Mouse (Mus musculus) adrenal gland, postnatal 25 days (tissue): Measurements from ENCODE around the gene Utp6. TPM values are rescaled to one million over a fixed set of nuclear protein-coding genes. Genes with fewer than 3 reads are reported as not detected.
A peak's percentile ranks its signal among the peaks of the same experiment; 100 is the strongest.
"Not testable (repeated sequence)": the region's sequence is repeated elsewhere in the genome, so short reads cannot be mapped to it uniquely, and the experiment has no call there.

Source experiments
- DNase-seq: peaks from one replicate; pipeline ENCODE4 v3.0.0; 2021; ENCODE audit warnings: mixed read lengths
- long read RNA-seq: library from polyadenylated mRNA; stranded (forward); transcript quantifications from one replicate; pipeline ENCODE4 v2.0.0, GENCODE M21; 2021
- total RNA-seq: library from RNA; stranded (reverse); gene quantifications from 2 replicates; pipeline ENCODE4 v1.2.3, GENCODE M21; 2021

Utp6 gene
- total RNA-seq = 39.3 and 45.0 TPM in 2 replicates
- long read RNA-seq, transcript Utp6-201 (19 exons, 3,877 nt) = major isoform, 40 of 45 reads
- long read RNA-seq, partial matches to known transcripts = 3 of 45 reads
- long read RNA-seq, other reads (novel, unspliced or antisense) = 2 of 45 reads

- DNase-seq = peak; percentile 98
Observed at GRCm38 (mm10) chr11:79962125-79962876, at the start of gene Utp6. Utp6 (minus strand) TSS chr11:79962390.

- DNase-seq = no peak
Observed at GRCm38 (mm10) chr11:79994271-79994988, 32.2 kb upstream of the Utp6 start.

GRCm38 (mm10) chr11:79993356-79994270, 31.4 kb upstream of the Utp6 start:
- no peak for DNase-seq

- DNase-seq = peak; percentile 96
Observed at GRCm38 (mm10) chr11:79992592-79993355, 30.6 kb upstream of the Utp6 start, which contains the start of gene Suz12. Suz12 (plus strand) TSS chr11:79993106.

DNA sequence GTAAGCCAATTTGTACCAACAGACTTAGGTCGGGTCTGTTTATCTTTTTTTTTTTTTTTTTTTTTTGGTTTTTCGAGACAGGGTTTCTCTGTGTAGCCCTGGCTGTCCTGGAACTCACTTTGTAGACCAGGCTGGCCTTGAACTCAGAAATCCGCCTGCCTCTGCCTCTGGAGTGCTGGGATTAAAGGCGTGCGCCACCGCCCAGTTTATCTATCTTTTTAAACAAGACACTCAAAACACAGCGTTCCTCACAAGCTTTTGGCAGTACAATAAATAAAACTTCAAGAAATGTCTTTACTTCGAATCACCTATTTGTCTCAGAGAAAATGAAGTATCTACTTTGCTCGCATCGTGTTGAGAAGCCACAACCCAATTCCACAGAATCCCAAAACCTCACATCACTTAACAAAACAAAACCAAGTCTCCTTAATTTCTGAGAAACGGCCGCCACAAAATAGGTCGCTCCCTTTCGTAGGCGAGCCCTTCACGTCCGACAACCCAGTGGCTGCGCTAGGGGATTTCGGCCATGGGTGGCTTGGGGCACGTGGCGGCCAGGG, 29.9 kb upstream of the Utp6 start:
- DNase-seq = no peak

DNA sequence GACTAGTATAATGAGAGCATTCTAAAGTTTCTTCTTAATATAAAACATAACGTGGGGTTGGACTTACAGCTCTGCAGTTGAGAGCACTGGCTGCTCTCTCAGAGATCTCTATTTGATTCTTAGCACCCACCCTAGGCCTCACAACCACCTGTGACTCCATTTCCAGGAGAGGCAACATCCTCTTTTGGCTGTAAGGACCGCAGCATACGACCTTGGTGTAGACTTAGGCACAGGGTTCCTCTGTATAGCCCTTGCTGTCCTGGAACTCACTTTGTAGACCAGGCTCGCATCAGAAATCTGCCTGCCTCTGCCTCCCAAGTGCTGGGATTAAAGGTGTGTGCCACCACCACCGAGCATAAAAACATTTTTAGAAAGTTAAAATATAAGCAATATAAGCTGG, 29.4 kb upstream of the Utp6 start:
- no peak for DNase-seq

- DNase-seq = no peak
Observed at GRCm38 (mm10) chr11:79990120-79990519, 27.9 kb upstream of the Utp6 start.

- no peak for DNase-seq
Observed at GRCm38 (mm10) chr11:79987896-79988295, 25.7 kb upstream of the Utp6 start.

DNA sequence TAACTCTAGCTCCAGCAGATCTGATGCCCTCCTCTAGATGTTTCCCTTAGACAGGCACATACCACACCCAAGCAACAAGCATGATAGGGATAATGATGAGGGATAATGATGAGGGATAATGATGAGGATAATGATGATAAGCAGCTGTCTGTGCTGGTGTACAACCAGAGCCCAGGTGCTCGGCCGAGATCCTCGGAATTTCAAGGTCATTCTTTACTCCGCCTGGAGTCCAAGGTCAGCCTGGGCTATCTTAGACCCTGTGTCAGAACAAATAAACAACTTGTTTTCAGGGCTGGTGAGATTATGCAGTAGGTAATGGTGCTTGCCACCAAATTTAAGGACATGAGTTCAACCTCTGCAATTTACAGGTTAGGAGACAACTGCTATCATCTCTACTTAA, 24.7 kb upstream of the Utp6 start:
- DNase-seq = no peak

GRCm38 (mm10) chr11:79977747-79978146, 15.6 kb upstream of the Utp6 start:
- not testable (repeated sequence) for DNase-seq

GRCm38 (mm10) chr11:79977061-79977460, 14.9 kb upstream of the Utp6 start:
- DNase-seq = not testable (repeated sequence)

GRCm38 (mm10) chr11:79976645-79977044, 14.5 kb upstream of the Utp6 start:
- DNase-seq = not testable (repeated sequence)

- DNase-seq = no peak
Observed at GRCm38 (mm10) chr11:79976222-79976621, 14.0 kb upstream of the Utp6 start.

GRCm38 (mm10) chr11:79975377-79975776, 13.2 kb upstream of the Utp6 start:
- DNase-seq = no peak

DNA sequence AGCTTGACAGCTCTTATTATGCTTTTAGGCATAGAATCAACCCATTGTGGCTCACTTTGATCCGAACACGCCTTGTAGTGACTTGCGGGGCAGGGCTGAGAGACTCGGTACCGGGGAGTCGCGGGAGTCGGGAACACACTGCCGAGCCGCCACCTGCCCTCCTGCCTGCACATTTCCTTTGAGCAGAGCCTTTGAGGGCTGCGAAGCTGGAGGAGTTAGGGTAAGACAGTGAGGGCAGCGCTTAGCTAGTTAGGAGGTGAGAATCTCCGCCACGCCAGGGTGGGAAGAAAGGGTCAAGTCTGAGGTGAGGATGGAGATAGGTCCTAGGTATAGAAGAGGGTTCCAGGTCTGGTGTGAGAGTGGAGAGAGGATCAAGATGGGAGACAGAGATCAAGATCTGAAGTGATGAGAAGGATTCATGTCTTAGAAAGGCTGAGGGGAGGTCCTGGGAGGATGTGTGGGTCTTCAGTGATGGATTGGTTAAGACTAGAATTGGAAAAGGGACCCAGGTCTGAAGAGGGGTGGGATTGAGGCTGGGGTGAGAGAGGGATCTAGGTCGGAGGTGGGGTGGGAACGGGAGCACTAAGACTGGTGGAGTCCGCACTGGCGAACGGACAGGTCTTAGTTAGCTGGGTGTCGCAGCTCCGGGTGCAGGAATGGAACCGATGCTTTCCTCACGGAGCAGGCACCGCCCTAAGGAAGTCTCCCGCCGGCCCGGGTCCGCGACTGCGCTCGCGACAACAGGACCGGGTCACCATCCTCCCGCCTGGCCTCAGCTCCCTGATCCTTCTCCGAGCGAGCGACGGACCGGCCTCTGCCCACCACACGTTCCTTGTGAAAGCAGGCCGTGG, 11.7 kb upstream of the Utp6 start:
- DNase-seq = peak; percentile 34

DNA sequence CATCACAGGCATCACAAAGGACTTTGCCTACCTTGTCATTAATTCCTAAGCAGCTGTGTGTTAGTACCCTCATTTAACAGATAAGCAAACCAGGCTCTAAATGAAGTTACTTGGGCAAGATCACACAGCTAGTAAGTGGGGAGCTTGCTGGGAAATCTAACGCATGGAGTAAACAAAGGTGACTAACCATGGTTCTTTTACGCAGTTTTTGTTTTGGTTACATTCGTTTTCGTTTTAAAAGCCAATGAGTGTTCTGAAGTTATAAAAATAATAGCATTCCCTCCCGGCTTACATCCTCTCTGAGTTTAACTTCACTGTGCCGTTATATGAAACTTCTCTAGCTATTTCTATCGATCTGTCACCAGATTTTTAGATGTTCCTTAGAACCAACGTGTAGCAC, 10.9 kb upstream of the Utp6 start:
- no peak for DNase-seq

DNA sequence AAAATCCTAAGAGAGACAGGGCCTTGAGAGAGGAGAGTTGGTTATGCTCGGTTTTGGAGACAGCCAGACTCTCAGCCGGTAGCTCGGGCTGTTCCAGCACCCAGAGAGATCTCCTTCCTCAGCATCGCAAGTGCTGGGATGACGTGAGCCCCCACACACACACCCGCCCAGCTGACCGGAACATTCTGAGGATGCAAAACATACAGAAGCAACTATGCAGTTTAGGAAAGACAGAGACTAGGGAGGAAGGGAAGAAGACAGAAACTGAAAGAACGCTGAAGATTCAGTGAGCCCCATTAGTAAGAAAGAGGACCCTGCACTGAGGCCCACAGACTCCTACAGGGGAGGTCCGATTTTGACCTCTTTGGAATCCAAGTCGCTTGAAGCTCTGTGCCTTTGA, 5.6 kb upstream of the Utp6 start:
- DNase-seq = no peak

GRCm38 (mm10) chr11:79965896-79966295, 3.7 kb upstream of the Utp6 start:
- DNase-seq = peak; percentile 57

DNA sequence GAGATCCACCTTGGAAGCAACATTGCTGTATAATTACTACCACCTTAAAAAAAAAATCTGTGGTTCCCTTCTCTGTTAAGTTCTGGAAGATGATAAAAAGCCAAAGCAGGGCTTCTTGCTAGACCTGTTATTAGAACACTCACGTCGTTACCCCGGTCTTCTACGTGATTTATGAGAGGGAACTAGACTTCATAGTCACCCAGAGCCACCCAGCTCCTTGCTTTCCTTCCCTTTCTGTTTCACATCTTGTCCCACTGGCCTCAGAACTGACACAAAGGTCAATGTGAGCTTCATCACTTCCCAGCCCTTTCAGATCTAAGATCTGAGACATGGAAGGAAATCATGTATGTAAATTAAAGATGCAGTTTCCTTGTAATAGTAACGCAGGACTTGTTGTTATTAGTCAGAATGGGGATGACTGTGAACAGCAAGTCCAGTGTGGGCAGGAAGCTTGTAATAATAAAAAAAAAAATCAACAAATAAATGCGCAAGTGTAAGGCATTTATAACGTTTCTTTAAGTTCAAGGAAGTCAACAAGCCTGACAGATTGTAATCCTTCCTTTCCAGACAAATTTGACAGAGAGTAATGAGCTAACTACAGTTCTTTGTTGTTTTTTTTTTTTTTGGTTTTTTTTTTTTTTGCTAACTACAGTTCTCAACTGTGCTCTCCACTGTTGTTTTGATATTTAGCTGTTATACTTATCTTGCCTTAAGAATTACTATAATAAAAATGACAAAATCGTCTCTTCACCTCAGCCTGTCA, 1.2 kb upstream of the Utp6 start:
- DNase-seq = no peak

DNA sequence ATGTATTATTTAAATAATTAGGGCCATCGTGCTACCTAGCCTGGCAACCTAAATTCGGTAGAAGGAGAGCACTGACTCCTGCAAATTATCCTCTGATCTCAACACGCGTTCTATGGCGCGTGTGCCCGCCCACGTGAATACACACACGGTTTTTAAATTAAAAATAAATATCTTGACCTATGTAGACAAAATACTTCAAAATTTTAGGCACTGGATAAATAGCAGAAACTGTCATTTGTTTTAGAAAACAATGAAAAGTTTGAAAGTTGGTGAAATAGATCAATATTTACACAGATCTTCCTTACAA, 640 bp upstream of the Utp6 start:
- DNase-seq = no peak
